Mouse (Mus musculus): ENCODE measurements around the gene Gm11273. TPM values are rescaled to one million over a fixed set of nuclear protein-coding genes. Genes with fewer than 3 reads are reported as not detected.

Gm11273 gene
- total RNA-seq (2023): 10 to 100 TPM; 13.1 to 17.2 TPM

GRCm38 (mm10) chr13:21501182-21501581 lies at the start of gene Gm11273:
Gene Gm11273, minus strand, starts transcription at chr13:21501418.

GRCm38 (mm10) chr13:21542708-21543107 lies 41.5 kb upstream of the Gm11273 start, which contains the start of gene Olfr1366:
Gene Olfr1366, minus strand, starts transcription at chr13:21542808.

GRCm38 (mm10) chr13:21530781-21531201 lies 29.6 kb upstream of the Gm11273 start, which contains the start of gene Zkscan8:
Gene Zkscan8, minus strand, starts transcription at chr13:21531120.

GRCm38 (mm10) chr13:21495080-21495479 lies 6.1 kb downstream of the Gm11273 start, which contains the start of gene AK157302:
Gene AK157302, plus strand, starts transcription at chr13:21495223.

GRCm38 (mm10) chr13:21478759-21479670 lies 22.2 kb downstream of the Gm11273 start, which contains the start of the genes Zkscan4 and Gm10065:
Gene Zkscan4, plus strand, starts transcription at chr13:21478907.
Gene Gm10065, minus strand, starts transcription at chr13:21479441.

GRCm38 (mm10) chr13:21468061-21469019 lies 32.9 kb downstream of the Gm11273 start, which contains the start of gene Nkapl:
Gene Nkapl, minus strand, starts transcription at chr13:21468509.

GRCm38 (mm10) chr13:21453449-21453848 lies 47.8 kb downstream of the Gm11273 start, which contains the start of gene Zscan26:
Gene Zscan26, minus strand, starts transcription at chr13:21453730.

Other genes with a start within 250 kb of the Gm11273 start
- gene Gpx5, start 208.7 kb downstream of the Gm11273 start, total RNA-seq (2023): not detected
- gene Gpx6, start 189.3 kb downstream of the Gm11273 start, total RNA-seq (2023): not detected
- gene Olfr1367, start 154.5 kb downstream of the Gm11273 start, total RNA-seq (2023): not detected
- 1 to 10 TPM; 3.6 to 4.8 TPM for gene Zscan12, start 138.6 kb downstream of the Gm11273 start, total RNA-seq (2023)
- gene Zkscan3, start 98.7 kb downstream of the Gm11273 start, total RNA-seq (2023): 10 to 100 TPM; 38.4 to 40.3 TPM
- gene Pgbd1, start 60.4 kb downstream of the Gm11273 start, total RNA-seq (2023): not detected
- gene Zscan26, start 47.7 kb downstream of the Gm11273 start, total RNA-seq (2023): 10 to 100 TPM; 39.7 to 41.9 TPM
- gene Nkapl, start 32.9 kb downstream of the Gm11273 start, total RNA-seq (2023): under 1 TPM; 0.45 to 0.61 TPM
- 1 to 10 TPM in 1 of 2 experiments, under 1 TPM in 1; 0.21 to 1.3 TPM for gene Zkscan4, start 22.5 kb downstream of the Gm11273 start, total RNA-seq (2023)
- not detected for gene Gm10065, start 22.0 kb downstream of the Gm11273 start, total RNA-seq (2023)
- gene AK157302, start 6.2 kb downstream of the Gm11273 start, total RNA-seq (2023): 1 to 10 TPM; 3.2 to 4.5 TPM
- 1 to 10 TPM; 4.9 to 5.6 TPM for gene Zkscan8, start 29.7 kb upstream of the Gm11273 start, total RNA-seq (2023)
- gene Olfr1366, start 41.4 kb upstream of the Gm11273 start, total RNA-seq (2023): not detected
- not detected for gene Olfr1535, start 58.5 kb upstream of the Gm11273 start, total RNA-seq (2023)
- gene Olfr1364, start 80.3 kb upstream of the Gm11273 start, total RNA-seq (2023): not detected
- not detected for gene Olfr1362, start 112.6 kb upstream of the Gm11273 start, total RNA-seq (2023)
- gene Olfr11, start 141.1 kb upstream of the Gm11273 start, total RNA-seq (2023): not detected
- not detected for gene Olfr1361, start 162.0 kb upstream of the Gm11273 start, total RNA-seq (2023)
- not detected for gene Olfr1360, start 176.0 kb upstream of the Gm11273 start, total RNA-seq (2023)
- gene Olfr1359, start 196.7 kb upstream of the Gm11273 start, total RNA-seq (2023): not detected
- gene Hist1h2bl, start 214.7 kb upstream of the Gm11273 start, total RNA-seq (2023): 100 to 1,000 TPM in 1 of 2 experiments, 10 to 100 TPM in 1; 76.3 to 127 TPM
- 10 to 100 TPM; 49.1 to 81.3 TPM for gene Hist1h2ai, start 215.0 kb upstream of the Gm11273 start, total RNA-seq (2023)
- 100 to 1,000 TPM; 116 to 129 TPM for gene Hist1h3h, start 216.2 kb upstream of the Gm11273 start, total RNA-seq (2023)
- 10 to 100 TPM in 1 of 2 experiments, 1 to 10 TPM in 1; 9.8 to 11.6 TPM for gene Hist1h2bm, start 220.6 kb upstream of the Gm11273 start, total RNA-seq (2023)
- 10 to 100 TPM; 15.5 to 16.5 TPM for gene Hist1h4j, start 233.6 kb upstream of the Gm11273 start, total RNA-seq (2023)
- 100 to 1,000 TPM; 368 to 459 TPM for gene Hist1h4k, start 249.1 kb upstream of the Gm11273 start, total RNA-seq (2023)

Measured in monocyte, adult 59 days (primary cell).